25 mouse cellular contexts compared by ENCODE assay signal in genomic region chr5:74018870-74019565, GRCm38 (mm10). TPM values are rescaled to one million over a fixed set of nuclear protein-coding genes. Genes with fewer than 3 reads are reported as not detected.
DNase-seq lines count a peak whose midpoint lies in the region; ATAC-seq and TF ChIP-seq lines count a peak whose summit lies in the region.
"Had no signal": no experiment of that assay in that cellular context is flagged by ENCODE, and none has a peak within 500 bp of the region (broad histone marks: within the 10 kb centered on the region; RNA-seq: fewer than 3 reads in every experiment).

No protein-coding gene starts in this region.

- intact Hi-C loops in left cerebral cortex, adult 2 months (cut with DNase I): no loop called here
- intact Hi-C loops in left cerebral cortex, postnatal 36 days (cut with DNase I): loop anchor here (5.0 kb wide), 1 partner anchor 33 kb away; no protein-coding TSS in a partner anchor

- H3K9me3 ChIP-seq in hindbrain, embryonic 13.5 days: no peaks in the 10 kb centered on the region
- H3K9me3 ChIP-seq in hindbrain, embryonic 16.5 days (ENCODE audit: control insufficient read depth, low read length): no peaks in the 10 kb centered on the region
- H3K9me3 ChIP-seq: heart, embryonic 12.5 days; liver, embryonic 12.5 days; midbrain, embryonic 10.5 days; neural tube, embryonic 13.5 days had no signal

- no peak overlapping the region for H3K9ac ChIP-seq in hindbrain, embryonic 13.5 days
- H3K9ac ChIP-seq in hindbrain, embryonic 16.5 days (ENCODE audit: low read depth, low read length): no peak overlapping the region
- H3K9ac ChIP-seq: heart, embryonic 12.5 days; liver, embryonic 12.5 days; neural tube, embryonic 13.5 days had no signal

- 72% methylated on average over 8 of the region's 8 CpGs for WGBS in hindbrain, embryonic 13.5 days
- 61% methylated on average over 8 of the region's 8 CpGs for WGBS in hindbrain, embryonic 16.5 days

- H3K36me3 ChIP-seq in hindbrain, embryonic 13.5 days: peaks cover 25% of the 10 kb centered on the region
- H3K36me3 ChIP-seq in hindbrain, embryonic 16.5 days (ENCODE audit: control insufficient read depth, insufficient read depth, low read length): no peaks in the 10 kb centered on the region; the same call in 1 of the 2 replicates

- TF ChIP-seq CTCF in left cerebral cortex, adult 2 months (IDR thresholded peaks at IDR 0.05): no peak
- no peak for TF ChIP-seq CTCF in brain, embryonic 14.5 days (IDR thresholded peaks at IDR 0.05; ENCODE audit: borderline replicate concordance, extremely low read depth, insufficient read depth, insufficient read length)
- TF ChIP-seq CTCF in cortical plate, adult 2 months (IDR thresholded peaks at IDR 0.05; ENCODE audit: extremely low read depth, insufficient read depth, low read length): no peak

- ATAC-seq in hindbrain, embryonic 13.5 days (ENCODE audit: low FRiP score): no peak
- ATAC-seq in hindbrain, embryonic 16.5 days: no peak
- ATAC-seq: liver, embryonic 12.5 days had no signal

- no peak overlapping the region for H3K4me2 ChIP-seq in hindbrain, embryonic 13.5 days
- H3K4me2 ChIP-seq in hindbrain, embryonic 16.5 days (ENCODE audit: low read length): no peak overlapping the region
- H3K4me2 ChIP-seq: heart, embryonic 12.5 days; liver, embryonic 12.5 days; neural tube, embryonic 13.5 days had no signal

- no peaks in the 10 kb centered on the region for H3K27me3 ChIP-seq in hindbrain, embryonic 13.5 days
- H3K27me3 ChIP-seq in hindbrain, embryonic 16.5 days (replicated peaks; ENCODE audit: control insufficient read depth, insufficient read depth, low read length): no peaks in the 10 kb centered on the region
- H3K27me3 ChIP-seq: heart, embryonic 12.5 days; liver, embryonic 12.5 days; neural tube, embryonic 13.5 days had no signal

- TF ChIP-seq POLR2A in brain, embryonic 14.5 days (IDR thresholded peaks at IDR 0.05; ENCODE audit: borderline replicate concordance, extremely low read depth, insufficient read depth, insufficient read length, poor library complexity, severe bottlenecking): no peak
- TF ChIP-seq POLR2A in cortical plate, adult 2 months (IDR thresholded peaks at IDR 0.05; ENCODE audit: extremely low read depth, insufficient read depth, low read length): no peak

- H3K4me1 ChIP-seq in hindbrain, embryonic 13.5 days (replicated peaks): no peaks in the 10 kb centered on the region; the same call in 1 of the 2 replicates
- no peaks in the 10 kb centered on the region for H3K4me1 ChIP-seq in hindbrain, embryonic 16.5 days (ENCODE audit: control insufficient read depth, insufficient read depth, low read depth, low read length)
- H3K4me1 ChIP-seq in cortical plate, adult 2 months (ENCODE audit: control insufficient read depth, insufficient read depth, low read length): peaks cover 5% of the 10 kb centered on the region
- H3K4me1 ChIP-seq: liver, embryonic 12.5 days had no signal

- no peak for DNase-seq in left cerebral cortex, adult 2 months (ENCODE audit: extremely low spot score in 1 of 2, low spot score in 2 of 2)
- no peak for DNase-seq in left cerebral cortex, postnatal 36 days (ENCODE audit: low spot score in 2 of 2)
- peak; percentile 52 for DNase-seq in brain, embryonic 14.5 days (ENCODE audit: low read depth)
- no peak for DNase-seq in urinary bladder, postnatal 36 days (ENCODE audit: low spot score in 2 of 2)
- DNase-seq: adrenal gland, adult 2 months; cerebellum, adult 2 months; cerebellum, postnatal 25 days; embryo, embryonic 11 days; gastrocnemius, postnatal 14 days; heart, adult 11 months; heart, postnatal 10 days; lung, adult 18-20 months; lung, postnatal 10 days; retina, postnatal 1 day; right cerebral cortex, postnatal 25 days; spleen, adult 18-20 months had no signal

- 0 out of 2 replicates have a peak overlapping the region, but pooled peaks have one; percentile 37 for H3K27ac ChIP-seq in hindbrain, embryonic 13.5 days
- H3K27ac ChIP-seq in hindbrain, embryonic 16.5 days (ENCODE audit: low read depth, low read length): no peak overlapping the region
- peak overlapping the region; percentile 72 for H3K27ac ChIP-seq in left cerebral cortex, adult 2 months
- 0 out of 2 replicates have a peak overlapping the region, but pooled peaks have one; percentile 52 for H3K27ac ChIP-seq in cortical plate, adult 2 months (ENCODE audit: insufficient read depth, low read length)
- H3K27ac ChIP-seq: hindbrain, embryonic 10.5 days; liver, embryonic 12.5 days; neural tube, embryonic 13.5 days had no signal

- no peak overlapping the region for H3K4me3 ChIP-seq in hindbrain, embryonic 13.5 days
- H3K4me3 ChIP-seq in hindbrain, embryonic 16.5 days (ENCODE audit: low read length): no peak overlapping the region
- no peak overlapping the region for H3K4me3 ChIP-seq in left cerebral cortex, adult 2 months
- no peak overlapping the region for H3K4me3 ChIP-seq in cortical plate, adult 2 months (ENCODE audit: insufficient read depth, low read length)
- H3K4me3 ChIP-seq: heart, embryonic 12.5 days; hindbrain, embryonic 10.5 days; liver, embryonic 12.5 days; midbrain, embryonic 10.5 days; myocyte; neural tube, embryonic 13.5 days had no signal

RNA-seq across cellular contexts. Expression of gene Usp46, which starts 49.2 kb away (rescaled TPM):
- 30.4 and 33.0 TPM in 2 replicates for polyA plus RNA-seq in hindbrain, embryonic 13.5 days (2015; fragmentation: Nextera tagmentation; extraction: Ambion mirVana)
- 37.7 and 40.6 TPM in 2 replicates for polyA plus RNA-seq in hindbrain, embryonic 16.5 days (2015; fragmentation: Nextera tagmentation; extraction: Ambion mirVana)
- 100 to 1,000 TPM; 129 to 130 TPM for total RNA-seq in left cerebral cortex, adult 2 months (2021)
- total RNA-seq in left cerebral cortex, postnatal 36 days (2021): 100 to 1,000 TPM; 138 to 142 TPM
- polyA plus RNA-seq in brain, embryonic 14.5 days (2012; rRNA removed): 17.2 and 24.4 TPM in 2 replicates
- polyA plus RNA-seq in cortical plate, adult 2 months (2012; rRNA removed): 49.3 and 51.5 TPM in 2 replicates
